Mouse (Mus musculus): ENCODE results near the gene Cst11.

GRCm38 (mm10) chr2:148743001-148743400 is 28.3 kb downstream of the Cst11 start:
- TF ChIP-seq CTCF (IDR thresholded peaks at IDR 0.05; ENCODE audit: borderline replicate concordance, insufficient read depth, low read length) = no peak
- TF ChIP-seq POLR2A (IDR thresholded peaks at IDR 0.05; ENCODE audit: low read depth, low read length) = no peak

Data from embryonic fibroblast, embryonic 13.5 days (primary cell).